Mouse (Mus musculus) neutrophil, adult 65 days (primary cell): Measurements from ENCODE around the gene Olfr48. TPM values are rescaled to one million over a fixed set of nuclear protein-coding genes. Genes with fewer than 3 reads are reported as not detected.

Source experiments
- total RNA-seq: library from RNA; stranded (reverse); gene quantifications from 2 replicates; pipeline ENCODE4 v1.2.4, GENCODE M21; 2023

The Olfr48 gene
- not detected in 2 replicates for total RNA-seq

GRCm38 (mm10) chr2:89848105-89848504, at the start of gene Olfr48:
Gene Olfr48, minus strand, starts transcription at chr2:89848205.

GRCm38 (mm10) chr2:89878137-89878536, 30.1 kb upstream of the Olfr48 start, which contains the start of gene Olfr1257:
Gene Olfr1257, plus strand, starts transcription at chr2:89878437.

GRCm38 (mm10) chr2:89841455-89841854, 6.5 kb downstream of the Olfr48 start, which contains the start of gene Olfr1256:
Gene Olfr1256, minus strand, starts transcription at chr2:89841555.

GRCm38 (mm10) chr2:89811751-89812150, 36.3 kb downstream of the Olfr48 start, which contains the start of gene Olfr1255:
Gene Olfr1255, plus strand, starts transcription at chr2:89812051.

GRCm38 (mm10) chr2:89793519-89793918, 54.5 kb downstream of the Olfr48 start, which contains the start of gene Olfr1254:
Gene Olfr1254, minus strand, starts transcription at chr2:89793619.

Other genes with a start within 250 kb of the Olfr48 start
- gene Olfr1247, start 234.1 kb downstream of the Olfr48 start, total RNA-seq = 0.20 and 0.51 TPM in 2 replicates
- not detected in 2 replicates for gene Olfr1248, start 230.0 kb downstream of the Olfr48 start, total RNA-seq
- gene Olfr1249, start 213.2 kb downstream of the Olfr48 start, total RNA-seq = not detected in 2 replicates
- gene Olfr1250, start 186.7 kb downstream of the Olfr48 start, total RNA-seq = not detected in 2 replicates
- not detected in 2 replicates for gene Olfr1251, start 176.3 kb downstream of the Olfr48 start, total RNA-seq
- not detected in 2 replicates for gene Olfr1252, start 123.2 kb downstream of the Olfr48 start, total RNA-seq
- gene Olfr1253, start 91.1 kb downstream of the Olfr48 start, total RNA-seq = not detected in 2 replicates
- gene Olfr1254, start 54.6 kb downstream of the Olfr48 start, total RNA-seq = not detected in 2 replicates
- not detected in 2 replicates for gene Olfr1255, start 36.2 kb downstream of the Olfr48 start, total RNA-seq
- gene Olfr1256, start 6.7 kb downstream of the Olfr48 start, total RNA-seq = not detected in 2 replicates
- gene Olfr1257, start 30.2 kb upstream of the Olfr48 start, total RNA-seq = not detected in 2 replicates
- not detected in 2 replicates for gene Olfr1258, start 79.1 kb upstream of the Olfr48 start, total RNA-seq
- not detected in 2 replicates for gene Olfr1259, start 100.5 kb upstream of the Olfr48 start, total RNA-seq
- not detected in 2 replicates for gene Olfr1260, start 126.1 kb upstream of the Olfr48 start, total RNA-seq
- not detected in 2 replicates for gene Olfr1261, start 143.0 kb upstream of the Olfr48 start, total RNA-seq
- not detected in 2 replicates for gene Olfr1262, start 151.9 kb upstream of the Olfr48 start, total RNA-seq
- not detected in 2 replicates for gene Olfr1263, start 163.9 kb upstream of the Olfr48 start, total RNA-seq
- not detected in 2 replicates for gene Olfr1264, start 177.4 kb upstream of the Olfr48 start, total RNA-seq
- not detected in 2 replicates for gene Olfr1265, start 187.1 kb upstream of the Olfr48 start, total RNA-seq
- not detected in 2 replicates for gene Olfr140, start 215.4 kb upstream of the Olfr48 start, total RNA-seq